11 mouse cellular contexts compared by ENCODE assay signal in genomic region chr5:111006272-111007135, GRCm38 (mm10).
DNase-seq lines count a peak whose midpoint lies in the region; ATAC-seq lines count a peak whose summit lies in the region.
"Had no signal": no experiment of that assay in that cellular context is flagged by ENCODE, and none has a peak within 500 bp of the region (broad histone marks: within the 10 kb centered on the region; RNA-seq: fewer than 3 reads in every experiment).

No protein-coding gene starts in this region.

- H3K4me3 ChIP-seq in hindbrain, embryonic 11.5 days (ENCODE audit: low read depth, low read length) = no peak overlapping the region
- no peak overlapping the region for H3K4me3 ChIP-seq in hindbrain, embryonic 10.5 days
- no peak overlapping the region for H3K4me3 ChIP-seq in embryonic facial prominence, embryonic 12.5 days
- H3K4me3 ChIP-seq in hindbrain, embryonic 12.5 days = no peak overlapping the region
- H3K4me3 ChIP-seq in kidney, embryonic 14.5 days (ENCODE audit: low read length) = no peak overlapping the region

- H3K27ac ChIP-seq in hindbrain, embryonic 11.5 days (ENCODE audit: low read depth, low read length) = no peak overlapping the region
- no peak overlapping the region for H3K27ac ChIP-seq in hindbrain, embryonic 10.5 days
- H3K27ac ChIP-seq in embryonic facial prominence, embryonic 12.5 days = peak overlapping the region; percentile 68
- H3K27ac ChIP-seq in hindbrain, embryonic 12.5 days = peak overlapping the region; percentile 46; the same call in 1 of the 2 replicates
- H3K27ac ChIP-seq in kidney, embryonic 14.5 days (ENCODE audit: low read depth, low read length) = no peak overlapping the region
- H3K27ac ChIP-seq: macrophage had no signal

- WGBS in hindbrain, embryonic 11.5 days = 70% methylated on average over 14 of the region's 14 CpGs
- WGBS in hindbrain, embryonic 10.5 days = 73% methylated on average over 14 of the region's 14 CpGs
- 55% methylated on average over 14 of the region's 14 CpGs for WGBS in embryonic facial prominence, embryonic 12.5 days
- 59% methylated on average over 14 of the region's 14 CpGs for WGBS in hindbrain, embryonic 12.5 days
- 55% methylated on average over 14 of the region's 14 CpGs for WGBS in kidney, embryonic 14.5 days

- no peaks in the 10 kb centered on the region for H3K9me3 ChIP-seq in hindbrain, embryonic 11.5 days (ENCODE audit: control insufficient read depth, low read length)
- 0 out of 2 replicates have a peak, but pooled peaks cover 7% of the 10 kb centered on the region for H3K9me3 ChIP-seq in hindbrain, embryonic 10.5 days
- H3K9me3 ChIP-seq in embryonic facial prominence, embryonic 12.5 days = peaks cover 5% of the 10 kb centered on the region; the same call in 1 of the 2 replicates
- H3K9me3 ChIP-seq in hindbrain, embryonic 12.5 days (replicated peaks) = 0 out of 2 replicates have a peak, but pooled peaks cover 4% of the 10 kb centered on the region
- H3K9me3 ChIP-seq in kidney, embryonic 14.5 days (ENCODE audit: control insufficient read depth, low read length) = 0 out of 2 replicates have a peak, but pooled peaks cover 5% of the 10 kb centered on the region

- peak; percentile 6 for DNase-seq in hindbrain, embryonic 11.5 days (ENCODE audit: low spot score)
- DNase-seq in hindbrain, embryonic 10.5 days (ENCODE audit: low spot score) = no peak
- DNase-seq in retina, embryonic 14.5 days (ENCODE audit: low spot score) = peak; percentile 85
- DNase-seq in testis, postnatal 10 days (ENCODE audit: low spot score) = no peak
- DNase-seq in urinary bladder, postnatal 10 days (ENCODE audit: low spot score) = no peak
- DNase-seq: adrenal gland, adult 8-10 months; kidney, adult 2 months had no signal

- no peaks in the 10 kb centered on the region for H3K36me3 ChIP-seq in hindbrain, embryonic 11.5 days (ENCODE audit: control insufficient read depth, insufficient read depth, low read length)
- H3K36me3 ChIP-seq in hindbrain, embryonic 10.5 days = peaks cover 12% of the 10 kb centered on the region
- no peaks in the 10 kb centered on the region for H3K36me3 ChIP-seq in embryonic facial prominence, embryonic 12.5 days
- peaks cover 5% of the 10 kb centered on the region; the same call in 1 of the 2 replicates for H3K36me3 ChIP-seq in hindbrain, embryonic 12.5 days
- no peaks in the 10 kb centered on the region for H3K36me3 ChIP-seq in kidney, embryonic 14.5 days (ENCODE audit: control insufficient read depth, insufficient read depth, low read length)

- H3K27me3 ChIP-seq in hindbrain, embryonic 11.5 days (ENCODE audit: control insufficient read depth, insufficient read depth, low read length) = no peaks in the 10 kb centered on the region
- no peaks in the 10 kb centered on the region for H3K27me3 ChIP-seq in hindbrain, embryonic 10.5 days (ENCODE audit: insufficient read depth, poor library complexity, severe bottlenecking)
- no peaks in the 10 kb centered on the region for H3K27me3 ChIP-seq in embryonic facial prominence, embryonic 12.5 days
- no peaks in the 10 kb centered on the region for H3K27me3 ChIP-seq in hindbrain, embryonic 12.5 days
- no peaks in the 10 kb centered on the region for H3K27me3 ChIP-seq in kidney, embryonic 14.5 days (ENCODE audit: control insufficient read depth, insufficient read depth, low read length)

- no peak overlapping the region for H3K4me2 ChIP-seq in hindbrain, embryonic 11.5 days (replicated peaks; ENCODE audit: low read depth, low read length)
- H3K4me2 ChIP-seq in embryonic facial prominence, embryonic 12.5 days (replicated peaks) = no peak overlapping the region
- no peak overlapping the region for H3K4me2 ChIP-seq in hindbrain, embryonic 12.5 days (replicated peaks)
- H3K4me2 ChIP-seq in kidney, embryonic 14.5 days (replicated peaks; ENCODE audit: low read depth, low read length) = no peak overlapping the region

- no peak overlapping the region for H3K9ac ChIP-seq in hindbrain, embryonic 11.5 days (ENCODE audit: low read depth, low read length)
- no peak overlapping the region for H3K9ac ChIP-seq in embryonic facial prominence, embryonic 12.5 days
- H3K9ac ChIP-seq in hindbrain, embryonic 12.5 days = no peak overlapping the region
- no peak overlapping the region for H3K9ac ChIP-seq in kidney, embryonic 14.5 days (ENCODE audit: low read depth, low read length)

- H3K4me1 ChIP-seq in hindbrain, embryonic 11.5 days (replicated peaks; ENCODE audit: control insufficient read depth, insufficient read depth, low read length) = no peaks in the 10 kb centered on the region
- peaks cover 25% of the 10 kb centered on the region for H3K4me1 ChIP-seq in hindbrain, embryonic 10.5 days (replicated peaks)
- peaks cover 33% of the 10 kb centered on the region for H3K4me1 ChIP-seq in embryonic facial prominence, embryonic 12.5 days
- H3K4me1 ChIP-seq in hindbrain, embryonic 12.5 days = peaks cover 28% of the 10 kb centered on the region
- peaks cover 24% of the 10 kb centered on the region for H3K4me1 ChIP-seq in kidney, embryonic 14.5 days (ENCODE audit: control insufficient read depth, insufficient read depth, low read length)

- no peak for ATAC-seq in hindbrain, embryonic 11.5 days (ENCODE audit: low FRiP score)
- ATAC-seq in embryonic facial prominence, embryonic 12.5 days (ENCODE audit: insufficient number of reproducible peaks, insufficient read depth, low FRiP score, low TSS enrichment) = no peak
- no peak for ATAC-seq in hindbrain, embryonic 12.5 days (ENCODE audit: low FRiP score)
- no peak for ATAC-seq in kidney, embryonic 14.5 days (ENCODE audit: low FRiP score, low TSS enrichment)

Comparison
In these comparisons a context has a peak if more than half of its experiments do, and no peak if none do; other contexts are left out.
1. DNase-seq: peak in hindbrain, embryonic 11.5 days (single experiment) and retina, embryonic 14.5 days (single experiment); none in hindbrain, embryonic 10.5 days (single experiment), testis, postnatal 10 days (single experiment) and urinary bladder, postnatal 10 days (single experiment).
2. H3K27ac ChIP-seq: peak in embryonic facial prominence, embryonic 12.5 days (single experiment) and hindbrain, embryonic 12.5 days (single experiment); none in hindbrain, embryonic 11.5 days (single experiment), hindbrain, embryonic 10.5 days (single experiment) and kidney, embryonic 14.5 days (single experiment).